Mouse (Mus musculus) bone marrow, adult 2 months (tissue): ENCODE measurements around the gene Agbl4.

Experiments
- CTCF ChIP-seq: fragments of 200-500 bp; IDR thresholded peaks from 2 replicates; pipeline ENCODE4 v1.5.1; 2011; ENCODE audit warnings: low read length, control low read depth; ENCODE audit not compliant: control insufficient read depth, insufficient read depth
- POLR2A ChIP-seq: fragments of 200-500 bp; IDR thresholded peaks from 2 replicates; pipeline ENCODE4 v1.6.1; 2011; ENCODE audit warnings: low read depth, mild to moderate bottlenecking, control low read depth, low read length, borderline replicate concordance; ENCODE audit not compliant: control insufficient read depth

DNA sequence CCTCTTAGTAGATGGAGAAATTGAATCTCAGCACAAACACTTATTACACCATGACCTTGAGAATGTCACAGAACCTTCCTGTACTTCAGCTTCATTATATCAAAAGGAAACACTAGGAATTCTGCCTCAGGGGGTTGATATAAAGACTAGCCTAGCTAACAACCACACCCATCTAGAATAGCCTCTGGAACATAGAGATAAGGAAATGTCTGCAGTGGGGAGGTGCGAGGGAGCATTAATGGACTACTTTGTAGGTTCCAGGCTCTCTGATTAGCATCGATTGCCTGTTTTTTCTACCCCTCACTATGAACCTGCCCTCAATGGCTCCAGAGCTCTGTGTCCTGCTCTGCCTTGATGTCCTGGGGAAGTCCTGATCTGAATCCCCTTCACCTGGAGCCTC lies 1133.1 kb downstream of the Agbl4 start:
- TF ChIP-seq CTCF: no peak
- TF ChIP-seq POLR2A: no peak
